Mouse (Mus musculus): ENCODE data around the gene Gm1604a.
"Not testable (repeated sequence)": the region's sequence is repeated elsewhere in the genome, so short reads cannot be mapped to it uniquely, and the experiment has no call there.

DNA sequence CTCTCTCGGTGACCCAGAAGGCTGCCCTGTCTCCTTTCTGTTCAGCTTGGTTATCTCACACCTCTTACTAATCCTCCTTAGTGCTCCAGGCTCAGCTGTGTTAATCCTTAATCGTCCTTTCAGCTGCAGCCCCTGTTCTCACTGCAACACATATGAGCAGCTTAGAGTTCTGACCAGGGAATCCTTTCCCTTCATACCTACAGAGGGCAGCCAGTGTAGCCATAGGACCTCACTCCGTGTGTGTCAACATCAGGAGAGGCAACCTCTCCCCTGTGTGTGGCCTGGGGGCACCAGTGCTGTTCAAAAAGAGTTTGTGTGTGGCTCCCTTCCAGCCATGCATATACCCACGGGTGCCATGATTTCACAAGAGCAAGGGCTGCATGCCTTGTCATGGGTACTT is 19.7 kb upstream of the Gm1604a start:
- TF ChIP-seq CTCF (IDR thresholded peaks at IDR 0.05; ENCODE audit: extremely low read depth, insufficient read depth, insufficient read length, insufficient replicate concordance); POLR2A (IDR thresholded peaks at IDR 0.05; ENCODE audit: low read depth, low read length): not testable (repeated sequence)

Data from spleen, adult 2 months (tissue).